Mouse (Mus musculus): ENCODE data around the gene Cyp2d40. TPM values are rescaled to one million over a fixed set of nuclear protein-coding genes. Genes with fewer than 3 reads are reported as not detected.
"Not testable (repeated sequence)": the region's sequence is repeated elsewhere in the genome, so short reads cannot be mapped to it uniquely, and the experiment has no call there.

Gene Cyp2d40
- total and polyA plus RNA-seq, 2 experiments from 2014 or later = not detected

GRCm38 (mm10) chr15:82764881-82765280 is 898 bp upstream of the Cyp2d40 start:
- no peaks in the 10 kb centered on the region for H3K9me3 ChIP-seq (ENCODE audit: low read length)
- no peak overlapping the region for H3K4me2 ChIP-seq (ENCODE audit: low read depth)
- no peak overlapping the region for H3K9ac ChIP-seq
- 82% methylated on average over 6 of the region's 6 CpGs for WGBS
- ATAC-seq (no peak), DNase-seq (no peak)
- no peak for TF ChIP-seq CTCF (IDR thresholded peaks at IDR 0.05; ENCODE audit: low read depth)
- no peak overlapping the region for H3K27ac ChIP-seq (ENCODE audit: low read depth, low read length)
- no peak overlapping the region for H3K4me3 ChIP-seq (ENCODE audit: low read depth, low read length)
- H3K36me3 ChIP-seq (ENCODE audit: insufficient read depth) = no peaks in the 10 kb centered on the region
- H3K27me3 ChIP-seq (ENCODE audit: insufficient read depth, low read length) = no peaks in the 10 kb centered on the region
- no peaks in the 10 kb centered on the region for H3K4me1 ChIP-seq (ENCODE audit: insufficient read depth)

- no peak overlapping the region for H3K4me3 ChIP-seq (ENCODE audit: low read depth, low read length)
- DNase-seq (no peak), ATAC-seq (no peak)
- no peak overlapping the region for H3K4me2 ChIP-seq (ENCODE audit: low read depth)
- H3K27me3 ChIP-seq (ENCODE audit: insufficient read depth, low read length) = no peaks in the 10 kb centered on the region
- no peak overlapping the region for H3K9ac ChIP-seq
- no peak overlapping the region for H3K27ac ChIP-seq (ENCODE audit: low read depth, low read length)
- H3K4me1 ChIP-seq (ENCODE audit: insufficient read depth) = no peaks in the 10 kb centered on the region
- 55% methylated on average over 1 of the region's 1 CpGs for WGBS
- TF ChIP-seq CTCF (IDR thresholded peaks at IDR 0.05; ENCODE audit: low read depth) = no peak
- H3K9me3 ChIP-seq (ENCODE audit: low read length) = no peaks in the 10 kb centered on the region
- no peaks in the 10 kb centered on the region for H3K36me3 ChIP-seq (ENCODE audit: insufficient read depth)
Measured at GRCm38 (mm10) chr15:82748141-82748540, 15.8 kb downstream of the Cyp2d40 start.

GRCm38 (mm10) chr15:82747516-82747915 is 16.5 kb downstream of the Cyp2d40 start:
- no peak overlapping the region for H3K27ac ChIP-seq (ENCODE audit: low read depth, low read length)
- WGBS = 57% methylated on average over 1 of the region's 1 CpGs
- no peak overlapping the region for H3K4me3 ChIP-seq (ENCODE audit: low read depth, low read length)
- no peak overlapping the region for H3K4me2 ChIP-seq (ENCODE audit: low read depth)
- TF ChIP-seq CTCF (IDR thresholded peaks at IDR 0.05; ENCODE audit: low read depth) = no peak
- no peak for DNase-seq
- no peaks in the 10 kb centered on the region for H3K27me3 ChIP-seq (ENCODE audit: insufficient read depth, low read length)
- H3K9ac ChIP-seq = no peak overlapping the region
- no peak for ATAC-seq
- H3K36me3 ChIP-seq (ENCODE audit: insufficient read depth) = no peaks in the 10 kb centered on the region
- no peaks in the 10 kb centered on the region for H3K9me3 ChIP-seq (ENCODE audit: low read length)
- no peaks in the 10 kb centered on the region for H3K4me1 ChIP-seq (ENCODE audit: insufficient read depth)

GRCm38 (mm10) chr15:82733331-82733925 is 30.6 kb downstream of the Cyp2d40 start:
- 83% methylated on average over 4 of the region's 4 CpGs for WGBS
- not testable (repeated sequence) for H3K9ac ChIP-seq; H3K27ac ChIP-seq (ENCODE audit: low read depth, low read length); DNase-seq; ATAC-seq; H3K4me2 ChIP-seq (ENCODE audit: low read depth); H3K4me1 ChIP-seq (ENCODE audit: insufficient read depth); H3K27me3 ChIP-seq (ENCODE audit: insufficient read depth, low read length); H3K4me3 ChIP-seq (ENCODE audit: low read depth, low read length); H3K36me3 ChIP-seq (ENCODE audit: insufficient read depth); H3K9me3 ChIP-seq (ENCODE audit: low read length)

Small RNAs within 50 kb of the gene (microRNA-seq; reads per million reads assigned to microRNA genes)
- 0 reads per million in 2 experiments for gene Gm27618

Other genes starting within 250 kb of the Cyp2d40 start
- not detected in 2 replicates for gene Cyp2d12, start 209.1 kb downstream of the Cyp2d40 start, total RNA-seq (2014; rRNA removed)
- not detected in 2 replicates for gene Cyp2d12, start 209.1 kb downstream of the Cyp2d40 start, polyA plus RNA-seq (2015; fragmentation: Nextera tagmentation; extraction: Ambion mirVana)
- not detected in 2 replicates for gene Cyp2d34, start 143.2 kb downstream of the Cyp2d40 start, total RNA-seq (2014; rRNA removed)
- not detected in 2 replicates for gene Cyp2d34, start 143.2 kb downstream of the Cyp2d40 start, polyA plus RNA-seq (2015; fragmentation: Nextera tagmentation; extraction: Ambion mirVana)
- 0.08 TPM in 1 of 2 replicates, not detected in the other for gene Cyp2d26, start 30.1 kb upstream of the Cyp2d40 start, total RNA-seq (2014; rRNA removed)
- not detected in 2 replicates for gene Cyp2d26, start 30.1 kb upstream of the Cyp2d40 start, polyA plus RNA-seq (2015; fragmentation: Nextera tagmentation; extraction: Ambion mirVana)
- gene Tcf20, start 223.7 kb upstream of the Cyp2d40 start, total RNA-seq (2014; rRNA removed) = 120 and 150 TPM in 2 replicates
- gene Tcf20, start 223.7 kb upstream of the Cyp2d40 start, polyA plus RNA-seq (2015; fragmentation: Nextera tagmentation; extraction: Ambion mirVana) = 10.3 and 12.2 TPM in 2 replicates